Mouse (Mus musculus): Measurements from ENCODE around the gene Tm7sf2. TPM values are rescaled to one million over a fixed set of nuclear protein-coding genes. Genes with fewer than 3 reads are reported as not detected.

Gene Tm7sf2
- polyA plus RNA-seq, 1 experiment from 2014 or later, result 29.1 TPM

DNA sequence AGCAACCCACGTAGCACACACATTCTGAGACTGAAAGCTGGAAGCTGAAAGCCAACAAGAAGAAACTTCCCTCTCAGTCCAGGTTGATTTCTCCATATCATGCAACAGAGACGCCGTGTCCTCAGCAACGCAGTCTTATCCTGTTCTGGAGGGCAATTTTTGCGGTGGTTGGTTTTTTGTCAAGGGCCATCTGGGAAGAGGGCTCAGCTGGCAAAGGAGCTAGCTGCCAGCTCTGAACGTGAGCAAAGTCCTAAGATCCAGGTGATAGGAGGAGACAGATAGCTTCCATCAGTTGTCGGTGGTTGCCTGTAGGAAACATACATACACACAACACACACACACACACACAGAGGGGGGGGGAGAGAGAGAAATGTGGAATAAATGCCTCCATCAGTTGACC is 29.8 kb downstream of the Tm7sf2 start:
- no peaks in the 10 kb centered on the region for H3K4me1 ChIP-seq (ENCODE audit: control insufficient read depth, insufficient read depth, low read length)
- H3K27ac ChIP-seq (ENCODE audit: low read length), result no peak overlapping the region
- H3K36me3 ChIP-seq (ENCODE audit: control insufficient read depth, insufficient read depth, low read length), result no peaks in the 10 kb centered on the region
- WGBS, result 78% methylated on average over 7 of the region's 7 CpGs
- H3K9ac ChIP-seq (ENCODE audit: low read length), result no peak overlapping the region
- H3K27me3 ChIP-seq (ENCODE audit: control insufficient read depth, insufficient read depth, low read length), result no peaks in the 10 kb centered on the region
- H3K4me3 ChIP-seq (replicated peaks; ENCODE audit: low read length), result no peak overlapping the region
- H3K4me2 ChIP-seq (ENCODE audit: low read depth, low read length), result no peak overlapping the region
- H3K9me3 ChIP-seq (replicated peaks; ENCODE audit: control insufficient read depth, low read length), result no peaks in the 10 kb centered on the region
- no peak for ATAC-seq (ENCODE audit: insufficient read depth, low FRiP score)

GRCm38 (mm10) chr19:6037695-6038094 is 30.5 kb downstream of the Tm7sf2 start:
- no peak for ATAC-seq (ENCODE audit: insufficient read depth, low FRiP score)
- Histone ChIP-seq H3K36me3 (ENCODE audit: control insufficient read depth, insufficient read depth, low read length) (no peaks in the 10 kb centered on the region), H3K9ac (ENCODE audit: low read length) (no peak overlapping the region)

GRCm38 (mm10) chr19:6035966-6036585 is 32.1 kb downstream of the Tm7sf2 start:
- Histone ChIP-seq H3K9me3 (replicated peaks; ENCODE audit: control insufficient read depth, low read length) (no peaks in the 10 kb centered on the region), H3K36me3 (ENCODE audit: control insufficient read depth, insufficient read depth, low read length) (no peaks in the 10 kb centered on the region), H3K9ac (ENCODE audit: low read length) (no peak overlapping the region), H3K4me3 (replicated peaks; ENCODE audit: low read length) (no peak overlapping the region), H3K4me1 (ENCODE audit: control insufficient read depth, insufficient read depth, low read length) (no peaks in the 10 kb centered on the region), H3K27ac (ENCODE audit: low read length) (no peak overlapping the region), H3K27me3 (ENCODE audit: control insufficient read depth, insufficient read depth, low read length) (no peaks in the 10 kb centered on the region), H3K4me2 (ENCODE audit: low read depth, low read length) (no peak overlapping the region)
- 67% methylated on average over 9 of the region's 9 CpGs for WGBS
- no peak for ATAC-seq (ENCODE audit: insufficient read depth, low FRiP score)

More at GRCm38 (mm10) chr19:6037695-6038094, 30.5 kb downstream of the Tm7sf2 start:
- no peak overlapping the region for H3K27ac ChIP-seq (ENCODE audit: low read length)
- no peaks in the 10 kb centered on the region for H3K4me1 ChIP-seq (ENCODE audit: control insufficient read depth, insufficient read depth, low read length)
- H3K4me3 ChIP-seq (replicated peaks; ENCODE audit: low read length), result no peak overlapping the region
- no peaks in the 10 kb centered on the region for H3K9me3 ChIP-seq (replicated peaks; ENCODE audit: control insufficient read depth, low read length)
- H3K4me2 ChIP-seq (ENCODE audit: low read depth, low read length), result no peak overlapping the region
- H3K27me3 ChIP-seq (ENCODE audit: control insufficient read depth, insufficient read depth, low read length), result no peaks in the 10 kb centered on the region

GRCm38 (mm10) chr19:6030520-6031280 is 37.5 kb downstream of the Tm7sf2 start:
- Histone ChIP-seq H3K4me1 (ENCODE audit: control insufficient read depth, insufficient read depth, low read length) (no peaks in the 10 kb centered on the region), H3K9ac (ENCODE audit: low read length) (no peak overlapping the region), H3K9me3 (replicated peaks; ENCODE audit: control insufficient read depth, low read length) (no peaks in the 10 kb centered on the region), H3K4me3 (replicated peaks; ENCODE audit: low read length) (no peak overlapping the region), H3K4me2 (ENCODE audit: low read depth, low read length) (no peak overlapping the region), H3K27me3 (ENCODE audit: control insufficient read depth, insufficient read depth, low read length) (no peaks in the 10 kb centered on the region), H3K27ac (ENCODE audit: low read length) (no peak overlapping the region), H3K36me3 (ENCODE audit: control insufficient read depth, insufficient read depth, low read length) (no peaks in the 10 kb centered on the region)
- WGBS, result 58% methylated on average over 14 of the region's 14 CpGs
- no peak for ATAC-seq (ENCODE audit: insufficient read depth, low FRiP score)

DNA sequence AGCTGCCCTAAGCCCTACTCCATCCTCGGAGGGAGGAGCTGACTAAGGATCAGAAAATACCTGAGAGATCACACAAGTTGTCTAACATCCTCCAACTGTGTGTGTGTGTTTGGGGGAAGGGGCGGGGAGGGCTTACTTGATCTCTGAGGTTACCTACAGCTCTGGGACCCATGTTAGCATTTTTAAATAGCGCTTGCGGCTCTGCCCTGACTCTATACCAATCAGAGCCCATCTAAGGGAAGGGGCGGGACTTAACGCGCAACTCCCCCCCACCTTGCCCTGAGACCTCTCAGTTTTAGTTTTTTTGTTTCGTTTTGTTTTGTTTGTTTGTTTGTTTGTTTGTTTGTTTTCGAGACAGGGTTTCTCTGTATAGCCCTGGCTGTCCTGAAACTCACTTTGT is 38.7 kb downstream of the Tm7sf2 start:
- H3K4me1 ChIP-seq (ENCODE audit: control insufficient read depth, insufficient read depth, low read length), result no peaks in the 10 kb centered on the region
- no peak overlapping the region for H3K4me3 ChIP-seq (replicated peaks; ENCODE audit: low read length)
- no peak overlapping the region for H3K4me2 ChIP-seq (ENCODE audit: low read depth, low read length)
- WGBS, result 75% methylated on average over 9 of the region's 9 CpGs
- H3K9ac ChIP-seq (ENCODE audit: low read length), result no peak overlapping the region
- no peaks in the 10 kb centered on the region for H3K9me3 ChIP-seq (replicated peaks; ENCODE audit: control insufficient read depth, low read length)
- no peak overlapping the region for H3K27ac ChIP-seq (ENCODE audit: low read length)
- H3K27me3 ChIP-seq (ENCODE audit: control insufficient read depth, insufficient read depth, low read length), result no peaks in the 10 kb centered on the region
- no peaks in the 10 kb centered on the region for H3K36me3 ChIP-seq (ENCODE audit: control insufficient read depth, insufficient read depth, low read length)
- ATAC-seq (ENCODE audit: insufficient read depth, low FRiP score), result no peak

- H3K27me3 ChIP-seq (ENCODE audit: control insufficient read depth, insufficient read depth, low read length), result no peaks in the 10 kb centered on the region
- ATAC-seq (ENCODE audit: insufficient read depth, low FRiP score), result no peak
- H3K4me1 ChIP-seq (ENCODE audit: control insufficient read depth, insufficient read depth, low read length), result no peaks in the 10 kb centered on the region
- H3K36me3 ChIP-seq (ENCODE audit: control insufficient read depth, insufficient read depth, low read length), result no peaks in the 10 kb centered on the region
- H3K27ac ChIP-seq (ENCODE audit: low read length), result no peak overlapping the region
- 70% methylated on average over 6 of the region's 6 CpGs for WGBS
- H3K4me2 ChIP-seq (ENCODE audit: low read depth, low read length), result no peak overlapping the region
- no peak overlapping the region for H3K4me3 ChIP-seq (replicated peaks; ENCODE audit: low read length)
- no peak overlapping the region for H3K9ac ChIP-seq (ENCODE audit: low read length)
- H3K9me3 ChIP-seq (replicated peaks; ENCODE audit: control insufficient read depth, low read length), result no peaks in the 10 kb centered on the region
These were observed 39.2 kb downstream of the Tm7sf2 start for GRCm38 (mm10) chr19:6028991-6029390.

DNA sequence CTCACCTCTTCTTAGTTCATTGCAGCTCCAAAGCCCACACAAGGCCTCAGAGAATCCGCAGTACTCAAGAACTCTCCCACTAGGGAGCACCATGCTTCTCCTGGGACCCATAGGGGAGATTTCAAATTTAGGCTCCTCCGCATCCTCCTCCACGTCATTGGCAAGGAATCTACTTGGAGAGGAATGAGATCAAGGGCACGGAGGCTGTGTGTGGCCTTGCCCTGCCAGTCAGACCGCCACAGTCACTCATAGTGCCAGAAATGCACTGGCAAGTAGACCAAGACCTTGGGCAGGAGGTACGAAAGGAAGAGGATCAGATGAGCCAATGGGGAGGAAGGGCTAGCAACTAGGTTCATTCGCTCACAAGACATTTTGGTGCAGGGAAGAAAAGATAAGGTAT is 44.2 kb downstream of the Tm7sf2 start:
- H3K9ac ChIP-seq (ENCODE audit: low read length), result no peak overlapping the region
- no peaks in the 10 kb centered on the region for H3K4me1 ChIP-seq (ENCODE audit: control insufficient read depth, insufficient read depth, low read length)
- no peak overlapping the region for H3K4me2 ChIP-seq (ENCODE audit: low read depth, low read length)
- H3K27me3 ChIP-seq (ENCODE audit: control insufficient read depth, insufficient read depth, low read length), result no peaks in the 10 kb centered on the region
- WGBS, result 82% methylated on average over 7 of the region's 7 CpGs
- ATAC-seq (ENCODE audit: insufficient read depth, low FRiP score), result no peak
- H3K36me3 ChIP-seq (ENCODE audit: control insufficient read depth, insufficient read depth, low read length), result no peaks in the 10 kb centered on the region
- H3K9me3 ChIP-seq (replicated peaks; ENCODE audit: control insufficient read depth, low read length), result no peaks in the 10 kb centered on the region
- H3K4me3 ChIP-seq (replicated peaks; ENCODE audit: low read length), result no peak overlapping the region
- H3K27ac ChIP-seq (ENCODE audit: low read length), result no peak overlapping the region

DNA sequence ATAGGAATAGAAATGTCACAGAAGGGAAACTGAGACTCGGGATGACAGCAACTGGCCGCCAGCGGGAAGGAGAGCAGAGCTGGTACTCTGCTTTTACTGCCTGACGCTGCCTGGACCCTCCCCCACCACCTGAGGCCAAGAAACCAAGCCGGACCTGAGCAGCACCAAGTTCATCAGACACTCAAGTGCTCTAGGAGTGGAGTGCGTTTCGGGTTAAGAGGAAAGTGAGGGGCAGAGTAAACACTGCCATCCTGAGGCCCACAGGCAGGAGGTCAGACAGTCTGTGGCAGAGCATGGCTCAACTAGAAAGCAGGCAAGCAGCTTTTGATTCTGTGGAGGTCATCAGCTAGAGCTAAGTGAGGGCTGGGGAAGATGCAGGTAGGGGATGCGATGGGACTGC is 45.1 kb downstream of the Tm7sf2 start:
- no peak for ATAC-seq (ENCODE audit: insufficient read depth, low FRiP score)
- Histone ChIP-seq H3K27me3 (ENCODE audit: control insufficient read depth, insufficient read depth, low read length) (no peaks in the 10 kb centered on the region), H3K27ac (ENCODE audit: low read length) (no peak overlapping the region), H3K4me2 (ENCODE audit: low read depth, low read length) (no peak overlapping the region), H3K9ac (ENCODE audit: low read length) (no peak overlapping the region), H3K9me3 (replicated peaks; ENCODE audit: control insufficient read depth, low read length) (no peaks in the 10 kb centered on the region), H3K4me1 (ENCODE audit: control insufficient read depth, insufficient read depth, low read length) (no peaks in the 10 kb centered on the region), H3K4me3 (replicated peaks; ENCODE audit: low read length) (no peak overlapping the region), H3K36me3 (ENCODE audit: control insufficient read depth, insufficient read depth, low read length) (no peaks in the 10 kb centered on the region)
- WGBS, result 48% methylated on average over 8 of the region's 8 CpGs

DNA sequence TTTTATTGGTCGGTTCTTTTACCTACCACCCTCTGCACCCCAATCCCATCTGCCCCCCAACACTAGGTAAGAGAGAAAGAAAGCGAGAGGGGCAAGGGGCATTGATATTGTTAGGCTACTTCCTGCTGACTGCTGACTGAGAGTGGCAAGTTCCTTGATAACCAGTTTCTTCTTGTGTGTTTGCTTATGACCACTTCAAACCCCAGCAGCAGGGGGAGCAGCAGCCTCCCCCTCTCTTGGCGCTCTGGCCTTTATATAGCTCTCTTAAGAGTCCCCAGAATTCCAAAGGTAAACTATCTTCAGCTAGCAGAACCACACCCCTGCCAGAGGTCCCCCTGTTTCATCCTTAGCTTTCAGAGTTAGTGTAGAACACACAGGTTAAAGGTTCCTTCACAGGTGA is 47.9 kb downstream of the Tm7sf2 start:
- H3K9me3 ChIP-seq (replicated peaks; ENCODE audit: control insufficient read depth, low read length), result no peaks in the 10 kb centered on the region
- H3K27ac ChIP-seq (ENCODE audit: low read length), result no peak overlapping the region
- ATAC-seq (ENCODE audit: insufficient read depth, low FRiP score), result no peak
- H3K36me3 ChIP-seq (ENCODE audit: control insufficient read depth, insufficient read depth, low read length), result no peaks in the 10 kb centered on the region
- WGBS, result 43% methylated on average over 3 of the region's 3 CpGs
- 0 out of 2 replicates have a peak, but pooled peaks cover 4% of the 10 kb centered on the region for H3K27me3 ChIP-seq (ENCODE audit: control insufficient read depth, insufficient read depth, low read length)
- H3K4me2 ChIP-seq (ENCODE audit: low read depth, low read length), result no peak overlapping the region
- no peak overlapping the region for H3K9ac ChIP-seq (ENCODE audit: low read length)
- 0 out of 2 replicates have a peak, but pooled peaks cover 3% of the 10 kb centered on the region for H3K4me1 ChIP-seq (ENCODE audit: control insufficient read depth, insufficient read depth, low read length)
- no peak overlapping the region for H3K4me3 ChIP-seq (replicated peaks; ENCODE audit: low read length)
